Mouse (Mus musculus) brain, embryonic 14.5 days (tissue): ENCODE results near the gene Cd274.

Source experiments
- CTCF ChIP-seq: fragments of 200-500 bp; IDR thresholded peaks from 2 replicates; pipeline ENCODE4 v1.5.1; 2012; ENCODE audit warnings: inconsistent platforms, mild to moderate bottlenecking, moderate library complexity, borderline replicate concordance; ENCODE audit not compliant: insufficient read depth, insufficient read length; ENCODE audit errors: extremely low read depth
- POLR2A ChIP-seq: fragments of 200-500 bp; IDR thresholded peaks from 2 replicates; pipeline ENCODE4 v1.6.1; 2012; ENCODE audit warnings: mild to moderate bottlenecking, inconsistent platforms, borderline replicate concordance; ENCODE audit not compliant: poor library complexity, insufficient read depth, insufficient read length, severe bottlenecking; ENCODE audit errors: extremely low read depth

GRCm38 (mm10) chr19:29365105-29365504 is 2.1 kb upstream of the Cd274 start:
- TF ChIP-seq POLR2A: no peak
- no peak for TF ChIP-seq CTCF
